Mouse (Mus musculus) intestine, postnatal 0 days (tissue): ENCODE measurements at regions not wholly inside any gene's neighbourhood (a gene's known extent, or its start where the extent isn't known, plus 50 kb on each side); places are given as distances from the start of the nearest gene placed in this dataset.
"Not testable (repeated sequence)": the region's sequence is repeated elsewhere in the genome, so short reads cannot be mapped to it uniquely, and the experiment has no call there.

ENCODE experiments used
- ATAC-seq: fragments of 200-750 bp; cut with Nextera tagmentation; 2 replicates; pipeline ENCODE4 v1.8.0; 2017; ENCODE audit warnings: mild to moderate bottlenecking, moderate TSS enrichment, moderate library complexity
- H3K27ac ChIP-seq: fragments of 300-500 bp; sonication (generic); 2 replicates; pipeline ENCODE4 v1.5.1; 2014; ENCODE audit warnings: mild to moderate bottlenecking, low read depth, low read length, moderate library complexity
- H3K27me3 ChIP-seq: fragments of 300-500 bp; sonication (generic); replicated peaks from 2 replicates; pipeline ENCODE4 v1.6.1; 2014; ENCODE audit warnings: low read length, mixed read lengths; ENCODE audit not compliant: control insufficient read depth, insufficient read depth
- H3K36me3 ChIP-seq: fragments of 300-500 bp; sonication (generic); 2 replicates; pipeline ENCODE4 v1.6.1; 2014; ENCODE audit warnings: mild to moderate bottlenecking, moderate library complexity; ENCODE audit not compliant: control insufficient read depth, insufficient read depth
- H3K4me1 ChIP-seq: fragments of 300-500 bp; sonication (generic); replicated peaks from 2 replicates; pipeline ENCODE4 v1.6.1; 2014; ENCODE audit warnings: antibody characterized with exemption, low read length, mixed read lengths; ENCODE audit not compliant: control insufficient read depth, insufficient read depth
- H3K4me2 ChIP-seq: fragments of 300-500 bp; sonication (generic); replicated peaks from 2 replicates; pipeline ENCODE4 v1.6.1; 2014; ENCODE audit warnings: low read depth, mild to moderate bottlenecking, moderate library complexity
- H3K4me3 ChIP-seq: fragments of 300-500 bp; sonication (generic); 2 replicates; pipeline ENCODE4 v1.5.1; 2014; ENCODE audit warnings: low read depth, low read length
- H3K9ac ChIP-seq: fragments of 300-500 bp; sonication (generic); 2 replicates; pipeline ENCODE4 v1.6.1; 2014; ENCODE audit warnings: mild to moderate bottlenecking, low read depth, low read length
- H3K9me3 ChIP-seq: fragments of 300-500 bp; sonication (generic); 2 replicates; pipeline ENCODE4 v1.6.1; 2016; ENCODE audit warnings: mixed run types; ENCODE audit not compliant: control insufficient read depth
- WGBS: fragments of 180-500 bp; shearing (Covaris S2); extraction: QIAGEN DNeasy Blood & Tissue Kit; methylation state at CpG from one replicate; pipeline ENCODE4 v1.1.7; 2014; 5-methylcytosine and 5-hydroxymethylcytosine counted together

GRCm38 (mm10) chr8:20151317-20152047 lies 211.5 kb downstream of the Gm15319 start:
- H3K4me2 ChIP-seq, H3K27me3 ChIP-seq, H3K36me3 ChIP-seq, ATAC-seq, H3K27ac ChIP-seq, H3K4me1 ChIP-seq, H3K9me3 ChIP-seq, H3K9ac ChIP-seq, H3K4me3 ChIP-seq: not testable (repeated sequence)
- WGBS = 86% methylated on average over 6 of the region's 11 CpGs

- 97% methylated on average over 1 of the region's 1 CpGs for WGBS
- H3K4me3 ChIP-seq, H3K27ac ChIP-seq, H3K27me3 ChIP-seq, ATAC-seq, H3K9ac ChIP-seq, H3K9me3 ChIP-seq, H3K4me2 ChIP-seq, H3K4me1 ChIP-seq, H3K36me3 ChIP-seq: not testable (repeated sequence)
These were observed 208.9 kb downstream of the Gm15319 start for GRCm38 (mm10) chr8:20154091-20154490.
